Mouse (Mus musculus) testis, adult 2 months (tissue): Measurements from ENCODE around the gene Cplx2. TPM values are rescaled to one million over a fixed set of nuclear protein-coding genes. Genes with fewer than 3 reads are reported as not detected.

Source experiments
- H3K27ac ChIP-seq: fragments of 200-500 bp; 2 replicates; pipeline ENCODE4 v1.5.1; 2012; ENCODE audit warnings: low read depth, low read length; ENCODE audit not compliant: control insufficient read depth, insufficient read depth
- H3K27me3 ChIP-seq: fragments of 200-500 bp; 2 replicates; pipeline ENCODE4 v1.6.1; 2012; ENCODE audit warnings: mild to moderate bottlenecking, low read length, moderate library complexity; ENCODE audit not compliant: control insufficient read depth, insufficient read depth
- H3K36me3 ChIP-seq: fragments of 200-500 bp; 2 replicates; pipeline ENCODE4 v1.6.1; 2012; ENCODE audit warnings: mild to moderate bottlenecking, low read length; ENCODE audit not compliant: control insufficient read depth, insufficient read depth
- H3K4me1 ChIP-seq: fragments of 200-500 bp; 2 replicates; pipeline ENCODE4 v1.6.1; 2012; ENCODE audit warnings: low read length; ENCODE audit not compliant: control insufficient read depth, insufficient read depth
- H3K4me3 ChIP-seq: fragments of 200-500 bp; 2 replicates; pipeline ENCODE4 v1.5.1; 2012; ENCODE audit warnings: low read depth, mild to moderate bottlenecking, low read length, moderate library complexity, mixed read lengths; ENCODE audit not compliant: control insufficient read depth
- CTCF ChIP-seq: fragments of 200-500 bp; IDR thresholded peaks from 2 replicates; pipeline ENCODE4 v1.5.1; 2012; ENCODE audit warnings: low read depth, mild to moderate bottlenecking, inconsistent platforms, low read length, moderate library complexity; ENCODE audit not compliant: control insufficient read depth, insufficient read depth, insufficient replicate concordance
- POLR2A ChIP-seq: fragments of 200-500 bp; IDR thresholded peaks from 2 replicates; pipeline ENCODE4 v1.6.1; 2012; ENCODE audit warnings: low read depth, mild to moderate bottlenecking, inconsistent platforms, low read length, moderate library complexity; ENCODE audit not compliant: control insufficient read depth
- polyA plus RNA-seq: library from polyadenylated mRNA; depleted of rRNA; stranded (reverse); fragments of >200 nt; gene quantifications from 2 replicates; pipeline ENCODE4 v1.2.3, GENCODE M21; 2012

The Cplx2 gene
- polyA plus RNA-seq, 1 experiment, result 0.23 TPM

- no peak overlapping the region for H3K27ac ChIP-seq
- no peak for TF ChIP-seq CTCF
- no peak for TF ChIP-seq POLR2A
These were observed 25.9 kb downstream of the Cplx2 start for GRCm38 (mm10) chr13:54397069-54397468.

GRCm38 (mm10) chr13:54400565-54401179 is 29.5 kb downstream of the Cplx2 start:
- no peaks in the 10 kb centered on the region for H3K27me3 ChIP-seq
- no peak overlapping the region for H3K27ac ChIP-seq

More at GRCm38 (mm10) chr13:54397069-54397468, 25.9 kb downstream of the Cplx2 start:
- peaks cover 2% of the 10 kb centered on the region for H3K4me1 ChIP-seq
- no peak overlapping the region for H3K4me3 ChIP-seq
- H3K27me3 ChIP-seq, result no peaks in the 10 kb centered on the region
- no peaks in the 10 kb centered on the region for H3K36me3 ChIP-seq

GRCm38 (mm10) chr13:54401180-54401569 is 30.0 kb downstream of the Cplx2 start:
- no peaks in the 10 kb centered on the region for H3K27me3 ChIP-seq
- H3K4me3 ChIP-seq, result no peak overlapping the region
- peaks cover 4% of the 10 kb centered on the region; the same call in 1 of the 2 replicates for H3K4me1 ChIP-seq
- H3K27ac ChIP-seq, result no peak overlapping the region
- TF ChIP-seq CTCF (no peak), POLR2A (no peak)
- H3K36me3 ChIP-seq, result no peaks in the 10 kb centered on the region

More at GRCm38 (mm10) chr13:54400565-54401179, 29.5 kb downstream of the Cplx2 start:
- H3K4me3 ChIP-seq, result no peak overlapping the region
- TF ChIP-seq POLR2A (no peak), CTCF (no peak)
- no peaks in the 10 kb centered on the region for H3K36me3 ChIP-seq
- H3K4me1 ChIP-seq, result peaks cover 4% of the 10 kb centered on the region; the same call in 1 of the 2 replicates

- H3K4me1 ChIP-seq, result peaks cover 4% of the 10 kb centered on the region; the same call in 1 of the 2 replicates
- no peak for TF ChIP-seq CTCF
- TF ChIP-seq POLR2A, result no peak
- no peak overlapping the region for H3K27ac ChIP-seq
- no peak overlapping the region for H3K4me3 ChIP-seq
- H3K27me3 ChIP-seq, result no peaks in the 10 kb centered on the region
- H3K36me3 ChIP-seq, result no peaks in the 10 kb centered on the region
These were observed 31.2 kb downstream of the Cplx2 start for GRCm38 (mm10) chr13:54402346-54402745.

GRCm38 (mm10) chr13:54403224-54404070 is 32.3 kb downstream of the Cplx2 start:
- no peak for TF ChIP-seq POLR2A
- no peak for TF ChIP-seq CTCF
- Histone ChIP-seq H3K27ac (no peak overlapping the region), H3K36me3 (no peaks in the 10 kb centered on the region), H3K4me1 (peaks cover 4% of the 10 kb centered on the region; the same call in 1 of the 2 replicates), H3K27me3 (no peaks in the 10 kb centered on the region), H3K4me3 (no peak overlapping the region)

GRCm38 (mm10) chr13:54404205-54404604 is 33.1 kb downstream of the Cplx2 start:
- no peak for TF ChIP-seq CTCF
- no peak for TF ChIP-seq POLR2A
- Histone ChIP-seq H3K4me1 (peaks cover 4% of the 10 kb centered on the region; the same call in 1 of the 2 replicates), H3K36me3 (no peaks in the 10 kb centered on the region), H3K27me3 (no peaks in the 10 kb centered on the region), H3K4me3 (no peak overlapping the region), H3K27ac (no peak overlapping the region)

GRCm38 (mm10) chr13:54405805-54406204 is 34.7 kb downstream of the Cplx2 start:
- Histone ChIP-seq H3K27me3 (no peaks in the 10 kb centered on the region), H3K27ac (no peak overlapping the region), H3K4me1 (peaks cover 4% of the 10 kb centered on the region; the same call in 1 of the 2 replicates), H3K4me3 (no peak overlapping the region), H3K36me3 (no peaks in the 10 kb centered on the region)
- TF ChIP-seq POLR2A, result no peak
- no peak for TF ChIP-seq CTCF
